Mouse (Mus musculus): Measurements from ENCODE around the gene Wapl. TPM values are rescaled to one million over a fixed set of nuclear protein-coding genes. Genes with fewer than 3 reads are reported as not detected.

Wapl gene
- polyA plus RNA-seq, 1 experiment from 2014 or later = 18.8 TPM

DNA sequence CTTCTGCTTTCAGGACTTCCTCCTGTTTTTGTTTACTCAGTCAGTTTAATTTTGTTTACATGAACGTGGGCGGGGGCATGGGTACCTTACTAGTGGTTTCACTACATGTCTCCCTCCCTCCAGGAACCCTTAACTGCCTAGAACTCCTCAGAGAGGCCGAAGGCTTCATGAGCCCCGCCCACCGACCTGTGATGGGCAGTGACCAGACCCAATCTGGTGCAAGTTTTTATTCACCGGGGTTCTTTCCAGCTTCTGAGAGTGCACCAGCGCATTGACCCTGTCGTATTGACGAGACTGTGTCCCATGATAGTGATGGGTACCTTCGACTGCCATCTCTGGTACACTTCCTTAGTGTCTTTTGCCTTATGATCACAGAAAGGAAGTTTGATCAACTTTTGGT, 94.6 kb downstream of the Wapl start:
- Histone ChIP-seq H3K4me2 (ENCODE audit: low read length) (peak overlapping the region; percentile 99), H3K4me1 (replicated peaks; ENCODE audit: control insufficient read depth, insufficient read depth, low read length) (peaks cover 12% of the 10 kb centered on the region)
- WGBS = 2% methylated on average over 10 of the region's 10 CpGs

GRCm38 (mm10) chr14:34769021-34769566, 95.4 kb downstream of the Wapl start:
- H3K9ac ChIP-seq (replicated peaks; ENCODE audit: low read depth, low read length) = peak overlapping the region; percentile 71
- peak overlapping the region; percentile 56 for H3K4me3 ChIP-seq (replicated peaks; ENCODE audit: low read length)
- H3K4me1 ChIP-seq (replicated peaks; ENCODE audit: control insufficient read depth, insufficient read depth, low read length) = peaks cover 12% of the 10 kb centered on the region
- H3K27me3 ChIP-seq (replicated peaks; ENCODE audit: control insufficient read depth, insufficient read depth, low read length) = peaks cover 3% of the 10 kb centered on the region; the same call in 1 of the 2 replicates
- no peaks in the 10 kb centered on the region for H3K36me3 ChIP-seq (ENCODE audit: control insufficient read depth, insufficient read depth)
- peak overlapping the region; percentile 99 for H3K4me2 ChIP-seq (ENCODE audit: low read length)
- under 1% methylated on average over 36 of the region's 36 CpGs for WGBS
- no peaks in the 10 kb centered on the region for H3K9me3 ChIP-seq (ENCODE audit: control insufficient read depth, low read length)
- peak; percentile 73 for ATAC-seq
- no peak overlapping the region for H3K27ac ChIP-seq (ENCODE audit: low read length)

More for the DNA sequence above, 94.6 kb downstream of the Wapl start:
- Histone ChIP-seq H3K9ac (replicated peaks; ENCODE audit: low read depth, low read length) (no peak overlapping the region), H3K4me3 (replicated peaks; ENCODE audit: low read length) (peak overlapping the region; percentile 56), H3K36me3 (ENCODE audit: control insufficient read depth, insufficient read depth) (no peaks in the 10 kb centered on the region), H3K27me3 (replicated peaks; ENCODE audit: control insufficient read depth, insufficient read depth, low read length) (peaks cover 3% of the 10 kb centered on the region; the same call in 1 of the 2 replicates), H3K27ac (ENCODE audit: low read length) (no peak overlapping the region), H3K9me3 (ENCODE audit: control insufficient read depth, low read length) (no peaks in the 10 kb centered on the region)
- peak; percentile 51 for ATAC-seq

GRCm38 (mm10) chr14:34769567-34770158, 95.9 kb downstream of the Wapl start:
- 19% methylated on average over 32 of the region's 32 CpGs for WGBS
- H3K4me2 ChIP-seq (ENCODE audit: low read length) = peak overlapping the region; percentile 99
- H3K27me3 ChIP-seq (replicated peaks; ENCODE audit: control insufficient read depth, insufficient read depth, low read length) = peaks cover 3% of the 10 kb centered on the region; the same call in 1 of the 2 replicates
- peak overlapping the region; percentile 56 for H3K4me3 ChIP-seq (replicated peaks; ENCODE audit: low read length)
- H3K4me1 ChIP-seq (replicated peaks; ENCODE audit: control insufficient read depth, insufficient read depth, low read length) = peaks cover 12% of the 10 kb centered on the region
- H3K36me3 ChIP-seq (ENCODE audit: control insufficient read depth, insufficient read depth) = no peaks in the 10 kb centered on the region
- ATAC-seq = peak; percentile 55
- H3K9ac ChIP-seq (replicated peaks; ENCODE audit: low read depth, low read length) = peak overlapping the region; percentile 71
- H3K27ac ChIP-seq (ENCODE audit: low read length) = no peak overlapping the region
- no peaks in the 10 kb centered on the region for H3K9me3 ChIP-seq (ENCODE audit: control insufficient read depth, low read length)

DNA sequence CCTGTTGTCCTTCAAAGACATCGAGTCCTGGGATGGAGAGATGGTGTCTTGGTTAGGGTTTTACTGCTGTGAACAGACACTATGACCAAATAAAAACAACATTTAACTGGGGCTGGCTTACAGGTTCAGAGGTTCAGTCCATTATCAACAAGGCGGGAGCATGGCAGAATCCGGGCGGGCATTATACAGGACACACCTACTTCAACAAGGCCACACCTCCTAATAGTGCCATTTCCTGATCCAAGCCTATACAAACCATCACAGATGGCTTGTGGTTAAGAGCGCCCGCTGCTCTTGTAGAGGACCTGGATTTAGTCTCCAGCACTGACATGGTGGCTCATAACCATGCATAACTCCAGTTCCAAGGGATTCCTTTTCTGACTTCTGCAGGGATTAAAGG, 96.7 kb downstream of the Wapl start:
- peaks cover 3% of the 10 kb centered on the region; the same call in 1 of the 2 replicates for H3K27me3 ChIP-seq (replicated peaks; ENCODE audit: control insufficient read depth, insufficient read depth, low read length)
- no peak overlapping the region for H3K4me2 ChIP-seq (ENCODE audit: low read length)
- no peak for ATAC-seq
- WGBS = 90% methylated on average over 6 of the region's 6 CpGs
- H3K9me3 ChIP-seq (ENCODE audit: control insufficient read depth, low read length) = no peaks in the 10 kb centered on the region
- H3K36me3 ChIP-seq (ENCODE audit: control insufficient read depth, insufficient read depth) = no peaks in the 10 kb centered on the region
- H3K4me1 ChIP-seq (replicated peaks; ENCODE audit: control insufficient read depth, insufficient read depth, low read length) = peaks cover 12% of the 10 kb centered on the region
- H3K27ac ChIP-seq (ENCODE audit: low read length) = no peak overlapping the region
- H3K9ac ChIP-seq (replicated peaks; ENCODE audit: low read depth, low read length) = no peak overlapping the region
- no peak overlapping the region for H3K4me3 ChIP-seq (replicated peaks; ENCODE audit: low read length)

DNA sequence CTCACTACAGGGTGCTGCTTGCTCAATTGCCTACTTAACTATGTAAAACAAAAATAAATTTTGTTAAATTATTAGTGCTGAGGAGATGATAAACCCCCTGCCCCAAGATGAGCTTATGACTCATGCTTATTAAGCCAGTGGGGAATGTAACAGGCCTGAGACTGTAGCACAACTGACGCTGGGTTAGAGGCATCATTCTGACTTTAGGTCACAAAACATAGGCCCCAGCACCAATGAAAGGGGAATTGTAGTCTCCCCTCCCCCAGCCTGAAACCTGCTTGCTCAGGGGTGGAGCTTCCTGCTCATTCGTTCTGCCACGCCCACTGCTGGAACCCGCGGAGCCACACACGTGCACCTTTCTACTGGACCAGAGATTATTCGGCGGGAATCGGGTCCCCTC, 97.9 kb downstream of the Wapl start:
- Histone ChIP-seq H3K4me3 (replicated peaks; ENCODE audit: low read length) (no peak overlapping the region), H3K9ac (replicated peaks; ENCODE audit: low read depth, low read length) (no peak overlapping the region), H3K9me3 (ENCODE audit: control insufficient read depth, low read length) (no peaks in the 10 kb centered on the region), H3K4me1 (replicated peaks; ENCODE audit: control insufficient read depth, insufficient read depth, low read length) (peaks cover 12% of the 10 kb centered on the region), H3K36me3 (ENCODE audit: control insufficient read depth, insufficient read depth) (no peaks in the 10 kb centered on the region), H3K27ac (ENCODE audit: low read length) (no peak overlapping the region), H3K4me2 (ENCODE audit: low read length) (no peak overlapping the region), H3K27me3 (replicated peaks; ENCODE audit: control insufficient read depth, insufficient read depth, low read length) (peaks cover 3% of the 10 kb centered on the region; the same call in 1 of the 2 replicates)
- 31% methylated on average over 9 of the region's 9 CpGs for WGBS
- ATAC-seq = no peak

GRCm38 (mm10) chr14:34772132-34772531, 98.4 kb downstream of the Wapl start:
- no peak overlapping the region for H3K27ac ChIP-seq (ENCODE audit: low read length)
- H3K4me3 ChIP-seq (replicated peaks; ENCODE audit: low read length) = no peak overlapping the region
- H3K27me3 ChIP-seq (replicated peaks; ENCODE audit: control insufficient read depth, insufficient read depth, low read length) = peaks cover 3% of the 10 kb centered on the region; the same call in 1 of the 2 replicates
- H3K36me3 ChIP-seq (ENCODE audit: control insufficient read depth, insufficient read depth) = no peaks in the 10 kb centered on the region
- H3K4me1 ChIP-seq (replicated peaks; ENCODE audit: control insufficient read depth, insufficient read depth, low read length) = peaks cover 12% of the 10 kb centered on the region
- no peak for ATAC-seq
- H3K4me2 ChIP-seq (ENCODE audit: low read length) = no peak overlapping the region
- 52% methylated on average over 7 of the region's 7 CpGs for WGBS
- H3K9ac ChIP-seq (replicated peaks; ENCODE audit: low read depth, low read length) = no peak overlapping the region
- no peaks in the 10 kb centered on the region for H3K9me3 ChIP-seq (ENCODE audit: control insufficient read depth, low read length)

- Histone ChIP-seq H3K36me3 (ENCODE audit: control insufficient read depth, insufficient read depth) (no peaks in the 10 kb centered on the region), H3K4me3 (replicated peaks; ENCODE audit: low read length) (no peak overlapping the region), H3K27me3 (replicated peaks; ENCODE audit: control insufficient read depth, insufficient read depth, low read length) (peaks cover 3% of the 10 kb centered on the region; the same call in 1 of the 2 replicates), H3K9ac (replicated peaks; ENCODE audit: low read depth, low read length) (no peak overlapping the region), H3K4me2 (ENCODE audit: low read length) (no peak overlapping the region), H3K4me1 (replicated peaks; ENCODE audit: control insufficient read depth, insufficient read depth, low read length) (peaks cover 10% of the 10 kb centered on the region), H3K9me3 (ENCODE audit: control insufficient read depth, low read length) (no peaks in the 10 kb centered on the region), H3K27ac (ENCODE audit: low read length) (no peak overlapping the region)
- no peak for ATAC-seq
- 79% methylated on average over 3 of the region's 3 CpGs for WGBS
Measured at GRCm38 (mm10) chr14:34773681-34774080, 100.0 kb downstream of the Wapl start.

DNA sequence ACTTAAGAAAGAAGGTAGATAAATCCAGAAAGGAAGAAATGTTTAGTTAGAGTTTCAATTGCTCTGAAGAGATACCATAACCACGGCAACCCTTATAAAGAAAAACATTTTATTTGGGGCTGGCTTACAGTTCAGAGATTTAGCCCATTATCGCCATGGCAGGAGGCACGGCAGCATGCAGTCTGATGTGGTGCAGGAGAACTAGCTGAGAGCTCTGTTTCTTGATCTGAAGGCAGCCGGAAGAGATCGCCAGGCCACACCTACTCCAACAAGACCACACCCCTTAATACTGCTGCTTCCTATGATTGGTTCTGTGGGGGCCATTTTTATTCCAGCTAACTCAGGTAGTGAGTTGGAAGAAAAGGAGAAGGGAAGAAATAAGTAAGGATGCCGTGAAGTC, 100.5 kb downstream of the Wapl start:
- H3K9me3 ChIP-seq (ENCODE audit: control insufficient read depth, low read length) = no peaks in the 10 kb centered on the region
- H3K27me3 ChIP-seq (replicated peaks; ENCODE audit: control insufficient read depth, insufficient read depth, low read length) = peaks cover 3% of the 10 kb centered on the region; the same call in 1 of the 2 replicates
- no peak overlapping the region for H3K9ac ChIP-seq (replicated peaks; ENCODE audit: low read depth, low read length)
- no peak overlapping the region for H3K4me2 ChIP-seq (ENCODE audit: low read length)
- no peak overlapping the region for H3K4me3 ChIP-seq (replicated peaks; ENCODE audit: low read length)
- H3K27ac ChIP-seq (ENCODE audit: low read length) = no peak overlapping the region
- ATAC-seq = no peak
- peaks cover 4% of the 10 kb centered on the region for H3K4me1 ChIP-seq (replicated peaks; ENCODE audit: control insufficient read depth, insufficient read depth, low read length)
- WGBS = 87% methylated on average over 6 of the region's 6 CpGs
- no peaks in the 10 kb centered on the region for H3K36me3 ChIP-seq (ENCODE audit: control insufficient read depth, insufficient read depth)

GRCm38 (mm10) chr14:34776719-34777385, 103.1 kb downstream of the Wapl start:
- H3K4me1 ChIP-seq (replicated peaks; ENCODE audit: control insufficient read depth, insufficient read depth, low read length) = no peaks in the 10 kb centered on the region

More at GRCm38 (mm10) chr14:34776719-34777385, 103.1 kb downstream of the Wapl start:
- Histone ChIP-seq H3K4me2 (ENCODE audit: low read length) (no peak overlapping the region), H3K9ac (replicated peaks; ENCODE audit: low read depth, low read length) (no peak overlapping the region), H3K4me3 (replicated peaks; ENCODE audit: low read length) (no peak overlapping the region), H3K9me3 (ENCODE audit: control insufficient read depth, low read length) (no peaks in the 10 kb centered on the region), H3K36me3 (ENCODE audit: control insufficient read depth, insufficient read depth) (no peaks in the 10 kb centered on the region), H3K27me3 (replicated peaks; ENCODE audit: control insufficient read depth, insufficient read depth, low read length) (no peaks in the 10 kb centered on the region), H3K27ac (ENCODE audit: low read length) (no peak overlapping the region)
- no peak for ATAC-seq
- WGBS = 85% methylated on average over 12 of the region's 12 CpGs

Data from forebrain, embryonic 16.5 days (tissue).